Mouse (Mus musculus) cerebellum, postnatal 36 days (tissue): ENCODE measurements around the gene Trp73.

ENCODE experiments used
- DNase-seq, 2 experiments: peaks; one replicate each; pipeline ENCODE4 v3.0.0; 2021 to 2022; ENCODE audit warnings: mixed read lengths in 2 of 2

The Trp73 gene

GRCm38 (mm10) chr4:154142211-154143040, 2.4 kb upstream of the Trp73 start, which contains the start of gene Wrap73:
Gene Wrap73 (plus strand): TSS chr4:154142372.
- DNase-seq, result peak; percentile 91 to 92

- no peak for DNase-seq
Measured at GRCm38 (mm10) chr4:154141009-154141867, 1.2 kb upstream of the Trp73 start.

- no peak for DNase-seq
Measured at GRCm38 (mm10) chr4:154140213-154141008, 403 bp upstream of the Trp73 start.

GRCm38 (mm10) chr4:154139671-154140181, 282 bp downstream of the Trp73 start:
- peak in 1 of 2 experiments; percentile 35 for DNase-seq

- DNase-seq, result no peak
Measured at GRCm38 (mm10) chr4:154137139-154137538, 2.9 kb downstream of the Trp73 start.

- no peak for DNase-seq
Measured at GRCm38 (mm10) chr4:154134803-154135202, 5.2 kb downstream of the Trp73 start.

GRCm38 (mm10) chr4:154131894-154132293, 8.1 kb downstream of the Trp73 start:
- DNase-seq, result no peak

GRCm38 (mm10) chr4:154129950-154130349, 10.1 kb downstream of the Trp73 start:
- DNase-seq, result no peak

GRCm38 (mm10) chr4:154127273-154127672, 12.7 kb downstream of the Trp73 start:
- no peak for DNase-seq

- no peak for DNase-seq
Measured at GRCm38 (mm10) chr4:154125202-154125601, 14.8 kb downstream of the Trp73 start.

GRCm38 (mm10) chr4:154123553-154123952, 16.5 kb downstream of the Trp73 start:
- no peak for DNase-seq

GRCm38 (mm10) chr4:154122374-154122773, 17.6 kb downstream of the Trp73 start:
- DNase-seq, result peak; percentile 37 to 50

- DNase-seq, result no peak
Measured at GRCm38 (mm10) chr4:154121800-154122199, 18.2 kb downstream of the Trp73 start.

GRCm38 (mm10) chr4:154119208-154119607, 20.8 kb downstream of the Trp73 start:
- peak in 1 of 2 experiments; percentile 40 for DNase-seq

GRCm38 (mm10) chr4:154118782-154119181, 21.2 kb downstream of the Trp73 start:
- peak; percentile 71 to 75 for DNase-seq

GRCm38 (mm10) chr4:154116421-154116820, 23.6 kb downstream of the Trp73 start:
- DNase-seq, result no peak

- DNase-seq, result no peak
Measured at GRCm38 (mm10) chr4:154109850-154110243, 30.2 kb downstream of the Trp73 start.

GRCm38 (mm10) chr4:154109216-154109849, 30.7 kb downstream of the Trp73 start:
- peak; percentile 70 to 75 for DNase-seq

GRCm38 (mm10) chr4:154106497-154107061, 33.4 kb downstream of the Trp73 start:
- DNase-seq, result no peak

GRCm38 (mm10) chr4:154105381-154106001, 34.5 kb downstream of the Trp73 start:
- peak; percentile 74 for DNase-seq

- no peak for DNase-seq
Measured at GRCm38 (mm10) chr4:154103912-154104311, 36.1 kb downstream of the Trp73 start.
